Mouse (Mus musculus) kidney, adult 8-10 months (tissue): ENCODE measurements at regions not wholly inside any gene's neighbourhood (a gene's known extent, or its start where the extent isn't known, plus 50 kb on each side); places are given as distances from the start of the nearest gene placed in this dataset.
A peak's percentile ranks its signal among the peaks of the same experiment; 100 is the strongest.

Source experiments
- DNase-seq, 2 experiments: peaks; one replicate each; pipeline ENCODE4 v3.0.0; 2022

GRCm38 (mm10) chr1:149556381-149556780, 404.7 kb downstream of the Pla2g4a start:
- peak in 1 of 2 experiments; percentile 9 for DNase-seq

- DNase-seq, result no peak
These were observed 405.6 kb downstream of the Pla2g4a start for GRCm38 (mm10) chr1:149555355-149556007.

- no peak for DNase-seq
These were observed 415.0 kb downstream of the Pla2g4a start for GRCm38 (mm10) chr1:149546076-149546475.

- no peak for DNase-seq
These were observed 419.7 kb downstream of the Pla2g4a start for GRCm38 (mm10) chr1:149541386-149541785.

GRCm38 (mm10) chr1:149533651-149534050, 427.4 kb downstream of the Pla2g4a start:
- no peak for DNase-seq
